Mouse (Mus musculus) right cerebral cortex, postnatal 36 days (tissue): Measurements from ENCODE around the gene B3galt6.

ENCODE experiments used
- DNase-seq, 2 experiments: peaks; one replicate each; pipeline ENCODE4 v3.0.0; 2022; ENCODE audit warnings: low spot score in 2 of 2, mixed read lengths in 1 of 2

Gene B3galt6

GRCm38 (mm10) chr4:155991211-155991907 is 1.1 kb downstream of the B3galt6 start:
- no peak for DNase-seq

GRCm38 (mm10) chr4:155983788-155984187 is 8.7 kb downstream of the B3galt6 start:
- DNase-seq = no peak

GRCm38 (mm10) chr4:155981436-155982082 is 10.9 kb downstream of the B3galt6 start:
- DNase-seq = no peak

GRCm38 (mm10) chr4:155973239-155973638 is 19.2 kb downstream of the B3galt6 start:
- DNase-seq = no peak

- DNase-seq = no peak
Observed at GRCm38 (mm10) chr4:155972651-155973050, 19.8 kb downstream of the B3galt6 start.

- no peak for DNase-seq
Observed at GRCm38 (mm10) chr4:155970286-155970685, 22.2 kb downstream of the B3galt6 start.

- no peak for DNase-seq
Observed at GRCm38 (mm10) chr4:155969043-155969653, 23.3 kb downstream of the B3galt6 start.

GRCm38 (mm10) chr4:155964396-155964795 is 28.1 kb downstream of the B3galt6 start:
- no peak for DNase-seq

GRCm38 (mm10) chr4:155963106-155963505 is 29.3 kb downstream of the B3galt6 start:
- no peak for DNase-seq

- peak in 1 of 2 experiments; percentile 29 for DNase-seq
Observed at GRCm38 (mm10) chr4:155962167-155962971, 30.1 kb downstream of the B3galt6 start, which contains the start of gene C1qtnf12. TSS of gene C1qtnf12 (plus strand) at chr4:155962318.

GRCm38 (mm10) chr4:155959275-155959674 is 33.2 kb downstream of the B3galt6 start:
- peak; percentile 50 to 62 for DNase-seq

GRCm38 (mm10) chr4:155955491-155955890 is 37.0 kb downstream of the B3galt6 start:
- DNase-seq = no peak

GRCm38 (mm10) chr4:155947094-155947493 is 45.4 kb downstream of the B3galt6 start:
- DNase-seq = no peak

GRCm38 (mm10) chr4:155944271-155944670 is 48.2 kb downstream of the B3galt6 start:
- DNase-seq = no peak

- peak; percentile 91 to 92 for DNase-seq
Observed at GRCm38 (mm10) chr4:155943534-155944249, 48.8 kb downstream of the B3galt6 start, which contains the start of gene Ube2j2. TSS of gene Ube2j2 (plus strand) at chr4:155943831.

GRCm38 (mm10) chr4:155943049-155943452 is 49.4 kb downstream of the B3galt6 start:
- DNase-seq = peak; percentile 28 to 50
